Mouse (Mus musculus) myocyte (in vitro differentiated cells): ENCODE measurements at regions not wholly inside any gene's neighbourhood (a gene's known extent, or its start where the extent isn't known, plus 50 kb on each side); places are given as distances from the start of the nearest gene placed in this dataset.

Experiments used
- H3K27me3 ChIP-seq: one replicate; pipeline ENCODE4 v1.6.1; 2011; ENCODE audit not compliant: control insufficient read depth, insufficient read depth, insufficient read length
- H3K36me3 ChIP-seq: one replicate; pipeline ENCODE4 v1.6.1; 2011; ENCODE audit not compliant: control insufficient read depth, insufficient read depth
- H3K4me2 ChIP-seq: one replicate; pipeline ENCODE4 v1.6.1; 2011; ENCODE audit warnings: low read depth, control low read depth
- H3K4me3 ChIP-seq: one replicate; pipeline ENCODE4 v1.5.1; 2011; ENCODE audit warnings: mild to moderate bottlenecking, control low read depth, moderate library complexity
- H3K79me2 ChIP-seq: one replicate; pipeline ENCODE4 v1.6.1; 2011; ENCODE audit not compliant: control insufficient read depth, insufficient read depth
- H3ac ChIP-seq: one replicate; pipeline ENCODE4 v1.6.1; 2011; ENCODE audit not compliant: control insufficient read depth, insufficient read length
- CEBPB ChIP-seq: IDR thresholded peaks from 2 replicates; pipeline ENCODE4 v1.6.1; 2011; ENCODE audit warnings: mild to moderate bottlenecking, moderate library complexity; ENCODE audit not compliant: poor library complexity, insufficient read depth, severe bottlenecking
- E2F4 ChIP-seq: IDR thresholded peaks from one replicate; pipeline ENCODE4 v1.6.1; 2011; ENCODE audit warnings: mild to moderate bottlenecking, control low read depth, moderate library complexity; ENCODE audit not compliant: insufficient read depth
- MAX ChIP-seq: IDR thresholded peaks from one replicate; pipeline ENCODE4 v1.6.1; 2011; ENCODE audit warnings: low read depth, mild to moderate bottlenecking, control low read depth
- MYOD1 ChIP-seq, 3 experiments: IDR thresholded peaks; one replicate each; pipeline ENCODE4 v1.6.1; 2011; ENCODE audit warnings: control low read depth in 2 of 3, low read depth in 2 of 3, mild to moderate bottlenecking in 2 of 3, moderate library complexity in 1 of 3; ENCODE audit not compliant: insufficient read length in 2 of 3, control insufficient read depth in 1 of 3
- MYOG ChIP-seq, 3 experiments: IDR thresholded peaks; one replicate each; pipeline ENCODE4 v1.6.1; 2011; ENCODE audit warnings: control low read depth in 2 of 3, low read depth in 2 of 3, mild to moderate bottlenecking in 2 of 3; ENCODE audit not compliant: insufficient read length in 2 of 3, control insufficient read depth in 1 of 3, insufficient read depth in 1 of 3
- POLR2A ChIP-seq: IDR thresholded peaks from one replicate; pipeline ENCODE4 v1.6.1; 2011; ENCODE audit warnings: low read depth, mild to moderate bottlenecking, control low read depth, moderate library complexity; ENCODE audit not compliant: insufficient read length
- POLR2AphosphoS2 ChIP-seq: IDR thresholded peaks from one replicate; pipeline ENCODE4 v1.6.1; 2011; ENCODE audit warnings: low read depth, control low read depth; ENCODE audit not compliant: insufficient read length
- REST ChIP-seq: IDR thresholded peaks from one replicate; pipeline ENCODE4 v1.6.1; 2011; ENCODE audit warnings: mild to moderate bottlenecking, control low read depth, moderate library complexity; ENCODE audit not compliant: insufficient read depth, insufficient read length
- SRF ChIP-seq: IDR thresholded peaks from one replicate; pipeline ENCODE4 v1.6.1; 2011; ENCODE audit warnings: low read depth; ENCODE audit not compliant: control insufficient read depth, insufficient read length
- TCF12 ChIP-seq: IDR thresholded peaks from one replicate; pipeline ENCODE4 v1.6.1; 2011; ENCODE audit warnings: mild to moderate bottlenecking, control low read depth; ENCODE audit not compliant: poor library complexity, insufficient read depth, severe bottlenecking
- TCF3 ChIP-seq: IDR thresholded peaks from one replicate; pipeline ENCODE4 v1.6.1; 2011; ENCODE audit warnings: low read depth, control low read depth; ENCODE audit not compliant: insufficient read length
- USF1 ChIP-seq: IDR thresholded peaks from one replicate; pipeline ENCODE4 v1.6.1; 2011; ENCODE audit warnings: low read depth, mild to moderate bottlenecking, control low read depth, moderate library complexity

DNA sequence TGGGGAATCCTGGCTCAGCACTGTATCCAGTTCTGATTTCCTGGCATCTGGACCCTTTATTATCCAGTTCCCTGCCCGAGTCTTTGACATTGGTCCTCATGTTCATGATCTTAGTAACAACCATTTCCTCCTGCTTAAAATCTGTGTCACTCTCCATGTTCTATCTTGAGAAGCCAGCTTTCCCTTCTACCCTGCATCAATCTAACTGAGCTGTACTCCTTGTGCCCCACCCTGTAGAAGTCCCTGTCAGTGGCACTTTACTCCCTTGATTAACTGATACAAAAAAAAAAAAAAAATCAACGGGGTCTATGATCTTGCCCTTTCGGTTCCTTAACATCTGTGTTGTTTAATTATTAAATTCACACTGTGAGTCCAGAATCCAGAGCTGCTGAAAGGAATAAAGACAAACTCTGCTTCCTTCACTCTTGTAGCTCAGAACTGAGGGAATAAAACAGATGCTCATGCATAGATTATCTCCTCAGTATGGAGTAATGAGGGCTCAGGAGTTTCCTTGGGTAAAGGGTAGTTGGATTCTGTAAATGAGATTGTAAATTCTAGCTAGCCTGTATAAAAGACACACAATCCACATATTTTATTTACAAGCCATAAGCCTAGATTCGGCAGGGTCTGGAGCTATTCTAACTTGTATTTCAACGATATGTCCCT is 342.6 kb upstream of the Nr5a2 start:
- no peak for TF ChIP-seq POLR2AphosphoS2
- no peak for TF ChIP-seq E2F4
- no peak for TF ChIP-seq MYOG (IDR thresholded peaks at IDR 0.05; ENCODE audit: control insufficient read depth in 1 of 3, insufficient read depth in 1 of 3, insufficient read length in 2 of 3, low read depth in 2 of 3)
- TF ChIP-seq REST = no peak
- no peak for TF ChIP-seq CEBPB
- no peak for TF ChIP-seq MYOD1 (IDR thresholded peaks at IDR 0.05; ENCODE audit: control insufficient read depth in 1 of 3, insufficient read length in 2 of 3, low read depth in 2 of 3)
- TF ChIP-seq TCF3 = no peak
- no peak for TF ChIP-seq USF1
- TF ChIP-seq SRF = no peak
- TF ChIP-seq MAX = no peak
- TF ChIP-seq POLR2A = no peak
- TF ChIP-seq TCF12 = no peak
- Histone ChIP-seq H3K36me3 (no peaks in the 10 kb centered on the region), H3K79me2 (no peaks in the 10 kb centered on the region), H3K27me3 (no peaks in the 10 kb centered on the region), H3K4me3 (no peak overlapping the region), H3K4me2 (no peak overlapping the region), H3ac (no peak overlapping the region)

DNA sequence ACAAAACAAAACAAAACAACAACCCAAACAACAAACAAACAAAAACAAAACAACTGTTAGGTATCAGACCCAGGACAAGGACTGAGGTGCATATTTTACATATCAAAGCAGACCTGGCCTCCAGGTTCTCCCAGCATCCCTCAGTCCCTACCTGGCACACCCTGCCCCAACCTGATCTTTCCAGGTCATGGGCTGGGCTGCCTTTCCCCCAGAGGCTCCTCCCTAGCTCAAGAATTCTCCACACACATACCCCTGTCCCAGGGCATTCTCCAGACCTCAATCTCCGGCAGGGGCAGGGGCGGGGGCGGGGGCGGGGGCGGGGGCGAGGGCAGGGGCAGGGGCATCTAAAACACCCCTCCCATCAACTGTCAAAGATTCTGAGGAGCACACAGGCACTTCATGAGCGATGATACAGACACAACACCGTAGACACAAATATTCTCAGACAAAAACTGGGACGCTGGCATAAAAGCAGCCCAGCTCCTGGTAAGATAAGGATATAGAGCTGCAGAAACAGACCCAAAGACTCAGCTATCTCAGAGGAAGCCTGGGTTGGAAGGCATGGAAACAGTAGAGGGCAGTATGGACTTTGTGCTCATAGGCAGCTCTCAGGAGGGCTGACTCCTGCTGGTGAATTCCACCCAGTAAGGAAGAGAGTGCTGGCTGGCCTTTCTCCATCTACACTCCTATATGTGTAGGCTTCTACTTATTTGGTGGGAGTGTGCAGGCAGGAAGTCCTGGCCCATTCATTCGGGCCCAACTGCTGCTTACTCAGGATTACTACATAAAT is 337.7 kb upstream of the Nr5a2 start:
- H3K4me2 ChIP-seq = no peak overlapping the region
- no peaks in the 10 kb centered on the region for H3K27me3 ChIP-seq
- TF ChIP-seq CEBPB = no peak
- no peak for TF ChIP-seq POLR2A
- no peak for TF ChIP-seq E2F4
- no peak for TF ChIP-seq POLR2AphosphoS2
- TF ChIP-seq TCF3 = no peak
- TF ChIP-seq REST = no peak
- TF ChIP-seq MAX = no peak
- TF ChIP-seq TCF12 = no peak
- no peak for TF ChIP-seq USF1
- TF ChIP-seq SRF = no peak
- TF ChIP-seq MYOD1 (IDR thresholded peaks at IDR 0.05; ENCODE audit: control insufficient read depth in 1 of 3, insufficient read length in 2 of 3, low read depth in 2 of 3) = no peak
- TF ChIP-seq MYOG (IDR thresholded peaks at IDR 0.05; ENCODE audit: control insufficient read depth in 1 of 3, insufficient read depth in 1 of 3, insufficient read length in 2 of 3, low read depth in 2 of 3) = no peak
- no peak overlapping the region for H3K4me3 ChIP-seq
- no peak overlapping the region for H3ac ChIP-seq
- H3K36me3 ChIP-seq = no peaks in the 10 kb centered on the region
- H3K79me2 ChIP-seq = no peaks in the 10 kb centered on the region

DNA sequence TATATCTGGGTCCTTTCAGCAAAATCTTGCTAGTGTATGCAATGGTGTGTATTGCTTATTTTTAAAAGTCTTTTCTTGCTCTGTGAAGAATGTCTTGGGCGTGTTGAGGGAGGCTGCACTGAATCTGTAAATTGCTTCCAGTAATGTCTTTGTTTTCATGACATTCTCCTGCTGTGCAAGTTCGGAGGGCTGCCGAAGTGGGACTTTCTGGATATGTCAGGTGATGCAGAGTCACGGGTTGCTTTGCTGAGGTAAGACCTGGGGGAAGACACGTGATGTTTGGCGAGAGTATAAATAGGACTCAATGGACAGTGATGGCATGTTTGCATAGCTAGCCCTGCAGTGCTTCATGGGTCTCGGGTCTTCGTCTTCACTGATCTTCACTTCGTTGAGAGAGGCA is 329.2 kb upstream of the Nr5a2 start:
- TF ChIP-seq MYOG (IDR thresholded peaks at IDR 0.05; ENCODE audit: control insufficient read depth in 1 of 3, insufficient read depth in 1 of 3, insufficient read length in 2 of 3, low read depth in 2 of 3) = no peak
- TF ChIP-seq SRF = no peak
- TF ChIP-seq USF1 = no peak
- H3K4me2 ChIP-seq = no peak overlapping the region
- H3K79me2 ChIP-seq = no peaks in the 10 kb centered on the region
- no peaks in the 10 kb centered on the region for H3K36me3 ChIP-seq
- H3ac ChIP-seq = no peak overlapping the region
- no peak overlapping the region for H3K4me3 ChIP-seq
- no peaks in the 10 kb centered on the region for H3K27me3 ChIP-seq

DNA sequence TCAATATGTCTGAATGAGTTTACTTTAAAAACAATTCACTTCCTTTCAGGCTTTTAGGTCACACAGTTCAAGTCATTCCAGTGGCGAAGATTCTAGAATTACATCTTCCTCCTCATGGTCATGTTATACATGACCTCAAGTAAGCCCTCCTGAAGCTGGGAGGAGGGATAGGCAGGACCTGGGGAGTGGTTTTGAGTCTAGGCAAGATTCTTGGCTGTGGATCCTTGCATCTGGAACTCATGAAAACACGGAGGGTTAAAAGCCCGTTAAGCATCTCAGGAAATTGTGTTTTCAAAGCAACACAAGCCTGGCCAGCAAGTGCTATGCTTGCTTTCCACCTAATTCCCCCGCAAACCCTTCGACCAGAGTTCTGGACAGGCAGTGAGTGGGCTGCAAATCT is 323.0 kb upstream of the Nr5a2 start:
- Histone ChIP-seq H3K27me3 (no peaks in the 10 kb centered on the region), H3ac (no peak overlapping the region), H3K4me2 (no peak overlapping the region), H3K4me3 (no peak overlapping the region), H3K36me3 (no peaks in the 10 kb centered on the region), H3K79me2 (no peaks in the 10 kb centered on the region)
- TF ChIP-seq E2F4 (no peak), USF1 (no peak), POLR2AphosphoS2 (no peak), POLR2A (no peak), REST (no peak), MYOG (IDR thresholded peaks at IDR 0.05; ENCODE audit: control insufficient read depth in 1 of 3, insufficient read depth in 1 of 3, insufficient read length in 2 of 3, low read depth in 2 of 3) (no peak), TCF12 (no peak), SRF (no peak), MAX (no peak), TCF3 (no peak), CEBPB (no peak), MYOD1 (IDR thresholded peaks at IDR 0.05; ENCODE audit: control insufficient read depth in 1 of 3, insufficient read length in 2 of 3, low read depth in 2 of 3) (no peak)
